Mouse (Mus musculus): ENCODE results near the gene 1700001P01Rik. TPM values are rescaled to one million over a fixed set of nuclear protein-coding genes. Genes with fewer than 3 reads are reported as not detected.
"Not testable (repeated sequence)": the region's sequence is repeated elsewhere in the genome, so short reads cannot be mapped to it uniquely, and the experiment has no call there.

Gene 1700001P01Rik
- polyA plus RNA-seq, 1 experiment from 2014 or later = not detected

DNA sequence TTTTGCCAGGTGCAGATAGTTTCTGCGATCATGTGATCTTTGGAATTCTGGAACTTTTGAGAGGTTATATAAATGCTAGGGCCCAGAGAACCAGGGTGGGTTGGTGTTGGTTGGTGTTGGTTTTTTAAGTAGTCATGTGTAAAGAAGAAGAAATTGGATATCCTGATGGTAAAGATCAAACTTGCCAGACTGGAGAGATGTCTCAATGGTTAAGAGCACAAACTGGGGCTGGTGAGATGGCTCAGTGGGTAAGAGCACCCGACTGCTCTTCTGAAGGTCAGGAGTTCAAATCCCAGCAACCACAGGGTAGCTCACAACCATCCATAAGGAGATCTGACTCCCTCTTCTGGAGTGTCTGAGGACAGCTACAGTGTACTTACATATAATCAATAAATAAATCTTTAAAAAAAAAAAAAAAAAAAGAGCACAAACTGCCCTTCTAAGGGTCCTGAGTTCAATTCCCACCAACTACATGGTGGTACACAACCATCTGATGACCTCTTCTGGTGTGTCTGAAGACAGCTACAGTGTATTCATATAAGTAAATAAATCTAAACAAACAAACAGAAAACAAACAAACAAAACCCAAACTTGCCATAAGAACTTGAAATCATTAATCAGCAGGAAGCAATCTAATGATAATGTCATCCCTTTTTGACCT is 15.2 kb upstream of the 1700001P01Rik start:
- not testable (repeated sequence) for ATAC-seq (ENCODE audit: low read depth); H3K4me1 ChIP-seq (ENCODE audit: control insufficient read depth, insufficient read depth, low read length); H3K4me3 ChIP-seq (ENCODE audit: low read depth, low read length); H3K36me3 ChIP-seq (ENCODE audit: control insufficient read depth, insufficient read depth, low read length); H3K27me3 ChIP-seq (replicated peaks; ENCODE audit: control insufficient read depth, insufficient read depth, low read length); H3K27ac ChIP-seq (replicated peaks; ENCODE audit: low read depth, low read length); H3K4me2 ChIP-seq (ENCODE audit: low read depth, low read length); DNase-seq (ENCODE audit: low spot score); H3K9ac ChIP-seq (ENCODE audit: low read depth, low read length); H3K9me3 ChIP-seq (ENCODE audit: control insufficient read depth, low read length)
- WGBS = 73% methylated on average over 2 of the region's 2 CpGs

DNA sequence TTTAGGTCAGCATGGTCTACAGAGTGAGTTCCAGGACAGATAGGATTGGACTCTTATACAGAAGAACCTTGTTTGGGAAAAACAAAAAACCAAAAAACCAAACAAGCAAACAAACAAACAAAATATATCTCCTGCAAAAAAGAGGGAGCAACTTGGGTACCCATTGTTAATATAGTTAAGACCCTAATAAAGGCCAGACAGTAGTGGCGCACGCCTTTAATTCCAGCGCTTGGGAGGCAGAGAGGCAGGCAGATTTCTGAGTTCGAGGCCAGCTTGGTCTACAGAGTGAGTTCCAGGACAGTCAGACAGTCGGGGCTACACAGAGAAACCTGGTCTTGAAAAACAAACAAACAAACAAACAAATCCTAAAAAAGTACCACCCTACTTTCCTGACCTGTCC is 14.0 kb upstream of the 1700001P01Rik start:
- 81% methylated on average over 5 of the region's 5 CpGs for WGBS
- no peak overlapping the region for H3K4me3 ChIP-seq (ENCODE audit: low read depth, low read length)
- no peak for ATAC-seq (ENCODE audit: low read depth)
- no peak overlapping the region for H3K4me2 ChIP-seq (ENCODE audit: low read depth, low read length)
- no peak overlapping the region for H3K9ac ChIP-seq (ENCODE audit: low read depth, low read length)
- no peaks in the 10 kb centered on the region for H3K9me3 ChIP-seq (ENCODE audit: control insufficient read depth, low read length)
- no peak overlapping the region for H3K27ac ChIP-seq (replicated peaks; ENCODE audit: low read depth, low read length)
- no peaks in the 10 kb centered on the region for H3K36me3 ChIP-seq (ENCODE audit: control insufficient read depth, insufficient read depth, low read length)
- H3K4me1 ChIP-seq (ENCODE audit: control insufficient read depth, insufficient read depth, low read length) = no peaks in the 10 kb centered on the region
- H3K27me3 ChIP-seq (replicated peaks; ENCODE audit: control insufficient read depth, insufficient read depth, low read length) = no peaks in the 10 kb centered on the region
- no peak for DNase-seq (ENCODE audit: low spot score)

DNA sequence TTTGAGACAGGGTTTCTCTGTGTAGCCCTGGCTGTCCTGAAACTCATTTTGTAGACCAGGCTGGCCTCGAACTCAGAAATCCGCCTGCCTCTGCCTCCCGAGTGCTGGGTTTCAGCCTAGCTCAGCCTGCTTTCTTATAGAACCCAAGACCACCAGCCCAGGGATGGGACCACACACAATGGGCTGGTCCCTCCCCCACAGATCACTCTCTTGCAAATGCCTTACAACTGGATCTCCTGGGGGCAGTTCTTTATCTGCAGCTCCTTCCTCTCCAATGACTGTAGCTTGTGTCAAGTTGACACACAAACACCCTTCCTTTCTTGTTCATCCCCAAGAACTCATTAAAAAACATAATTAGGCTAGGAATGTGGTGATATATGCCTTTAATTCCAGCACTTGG is 12.2 kb upstream of the 1700001P01Rik start:
- ATAC-seq (ENCODE audit: low read depth) = no peak
- H3K4me2 ChIP-seq (ENCODE audit: low read depth, low read length) = no peak overlapping the region
- 92% methylated on average over 3 of the region's 3 CpGs for WGBS
- no peaks in the 10 kb centered on the region for H3K9me3 ChIP-seq (ENCODE audit: control insufficient read depth, low read length)
- H3K36me3 ChIP-seq (ENCODE audit: control insufficient read depth, insufficient read depth, low read length) = no peaks in the 10 kb centered on the region
- DNase-seq (ENCODE audit: low spot score) = no peak
- H3K9ac ChIP-seq (ENCODE audit: low read depth, low read length) = no peak overlapping the region
- no peak overlapping the region for H3K27ac ChIP-seq (replicated peaks; ENCODE audit: low read depth, low read length)
- no peak overlapping the region for H3K4me3 ChIP-seq (ENCODE audit: low read depth, low read length)
- H3K27me3 ChIP-seq (replicated peaks; ENCODE audit: control insufficient read depth, insufficient read depth, low read length) = no peaks in the 10 kb centered on the region
- no peaks in the 10 kb centered on the region for H3K4me1 ChIP-seq (ENCODE audit: control insufficient read depth, insufficient read depth, low read length)

DNA sequence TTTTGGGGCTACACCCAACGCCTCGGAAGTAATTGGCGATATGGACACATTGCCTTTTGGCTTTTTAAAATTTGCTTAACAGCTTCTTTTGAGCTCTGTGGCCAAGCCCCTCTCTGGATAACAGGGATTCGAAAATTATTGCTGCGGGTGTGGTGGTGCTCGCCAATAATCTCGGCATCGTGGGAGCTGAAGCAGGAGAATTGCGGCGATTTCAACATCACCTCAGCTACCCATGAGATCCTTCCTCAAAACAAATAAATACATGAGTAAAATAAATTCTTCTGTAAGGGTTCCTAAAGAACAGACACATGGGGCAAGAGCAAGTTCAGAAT is 6.8 kb upstream of the 1700001P01Rik start:
- Histone ChIP-seq H3K4me2 (ENCODE audit: low read depth, low read length) (peak overlapping the region; percentile 65), H3K27me3 (replicated peaks; ENCODE audit: control insufficient read depth, insufficient read depth, low read length) (no peaks in the 10 kb centered on the region), H3K9me3 (ENCODE audit: control insufficient read depth, low read length) (no peaks in the 10 kb centered on the region), H3K4me3 (ENCODE audit: low read depth, low read length) (peak overlapping the region; percentile 91), H3K36me3 (ENCODE audit: control insufficient read depth, insufficient read depth, low read length) (peaks cover 36% of the 10 kb centered on the region), H3K27ac (replicated peaks; ENCODE audit: low read depth, low read length) (peak overlapping the region; percentile 91), H3K9ac (ENCODE audit: low read depth, low read length) (peak overlapping the region; percentile 99), H3K4me1 (ENCODE audit: control insufficient read depth, insufficient read depth, low read length) (peaks cover 11% of the 10 kb centered on the region)
- ATAC-seq (ENCODE audit: low read depth) (peak; percentile 34), DNase-seq (ENCODE audit: low spot score) (no peak)
- under 1% methylated on average over 10 of the region's 10 CpGs for WGBS

DNA sequence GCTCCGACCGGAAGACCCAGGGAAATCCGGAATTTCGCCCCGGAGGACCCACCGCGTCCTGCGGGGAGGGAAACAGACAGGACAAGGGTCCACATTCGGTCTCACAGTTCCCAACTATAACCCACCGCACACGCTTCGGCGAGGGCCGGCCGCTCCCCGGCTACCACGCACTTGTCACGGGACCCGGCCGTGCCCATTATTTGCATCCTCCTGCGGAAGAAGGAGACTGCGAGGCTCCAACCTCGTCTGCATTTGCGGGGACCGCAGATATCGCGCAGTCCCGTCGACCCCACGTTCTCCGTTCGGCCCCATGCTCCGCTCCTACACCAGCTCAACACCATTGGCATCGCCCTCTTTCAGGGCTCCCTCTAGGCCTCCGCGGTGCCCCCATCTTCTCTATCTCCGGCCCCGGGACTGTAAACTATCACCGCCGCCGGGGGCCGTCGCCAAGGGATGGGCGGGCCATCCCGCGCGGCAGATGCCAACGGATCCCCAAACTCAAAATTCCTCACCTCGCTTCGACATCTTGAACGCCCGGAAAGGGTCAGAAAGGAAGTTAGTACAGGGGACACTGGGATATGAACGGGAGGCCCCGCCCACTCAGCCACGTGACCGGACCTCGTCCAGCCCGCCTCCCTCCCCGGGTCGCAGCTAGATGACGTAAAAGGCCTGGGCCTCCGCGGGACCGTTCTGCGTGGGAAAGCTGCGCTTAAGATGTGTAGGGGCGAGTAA is 6.3 kb upstream of the 1700001P01Rik start, which contains the start of gene Rpl23:
TSS of gene Rpl23 (minus strand) at position 606 of the 732 bp plus-strand sequence.
- peak within 1 kb of the TSS; percentile 65 for H3K4me2 ChIP-seq (ENCODE audit: low read depth, low read length)
- peak; percentile 96 for ATAC-seq (ENCODE audit: low read depth)
- peak within 1 kb of the TSS; percentile 91 for H3K4me3 ChIP-seq (ENCODE audit: low read depth, low read length)
- DNase-seq (ENCODE audit: low spot score) = peak; percentile 99
- H3K36me3 ChIP-seq (ENCODE audit: control insufficient read depth, insufficient read depth, low read length) = peaks cover 41% of the 10 kb centered on the region
- WGBS = 0% methylated on average over 49 of the region's 67 CpGs
- H3K4me1 ChIP-seq (ENCODE audit: control insufficient read depth, insufficient read depth, low read length) = peaks cover 11% of the 10 kb centered on the region
- no peaks in the 10 kb centered on the region for H3K9me3 ChIP-seq (ENCODE audit: control insufficient read depth, low read length)
- H3K27me3 ChIP-seq (replicated peaks; ENCODE audit: control insufficient read depth, insufficient read depth, low read length) = no peaks in the 10 kb centered on the region
- peak within 1 kb of the TSS; percentile 91 for H3K27ac ChIP-seq (replicated peaks; ENCODE audit: low read depth, low read length)
- peak within 1 kb of the TSS; percentile 99 for H3K9ac ChIP-seq (ENCODE audit: low read depth, low read length)

DNA sequence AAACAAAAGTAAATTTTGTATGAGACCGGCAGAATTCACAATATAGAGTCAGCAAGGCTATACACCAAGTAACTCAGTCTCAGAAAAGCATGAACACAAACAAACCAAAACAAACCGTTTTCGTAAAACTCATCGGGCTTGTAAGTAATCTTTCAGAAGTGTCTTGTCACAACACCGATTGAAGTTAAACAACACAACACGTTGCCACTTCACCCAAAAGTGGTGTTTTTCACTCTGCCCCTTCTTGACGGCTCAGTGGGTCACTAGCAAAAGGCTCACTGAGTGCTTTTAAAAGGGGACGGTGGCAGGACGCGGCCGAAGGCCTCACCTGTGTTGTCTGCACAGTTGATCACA is 5.7 kb upstream of the 1700001P01Rik start:
- H3K4me1 ChIP-seq (ENCODE audit: control insufficient read depth, insufficient read depth, low read length) = peaks cover 11% of the 10 kb centered on the region
- DNase-seq (ENCODE audit: low spot score) (no peak), ATAC-seq (ENCODE audit: low read depth) (no peak)
- peak overlapping the region; percentile 91 for H3K4me3 ChIP-seq (ENCODE audit: low read depth, low read length)
- H3K4me2 ChIP-seq (ENCODE audit: low read depth, low read length) = peak overlapping the region; percentile 65
- H3K27me3 ChIP-seq (replicated peaks; ENCODE audit: control insufficient read depth, insufficient read depth, low read length) = no peaks in the 10 kb centered on the region
- peak overlapping the region; percentile 99 for H3K9ac ChIP-seq (ENCODE audit: low read depth, low read length)
- H3K36me3 ChIP-seq (ENCODE audit: control insufficient read depth, insufficient read depth, low read length) = peaks cover 47% of the 10 kb centered on the region
- peak overlapping the region; percentile 91 for H3K27ac ChIP-seq (replicated peaks; ENCODE audit: low read depth, low read length)
- WGBS = under 1% methylated on average over 11 of the region's 11 CpGs
- H3K9me3 ChIP-seq (ENCODE audit: control insufficient read depth, low read length) = no peaks in the 10 kb centered on the region

DNA sequence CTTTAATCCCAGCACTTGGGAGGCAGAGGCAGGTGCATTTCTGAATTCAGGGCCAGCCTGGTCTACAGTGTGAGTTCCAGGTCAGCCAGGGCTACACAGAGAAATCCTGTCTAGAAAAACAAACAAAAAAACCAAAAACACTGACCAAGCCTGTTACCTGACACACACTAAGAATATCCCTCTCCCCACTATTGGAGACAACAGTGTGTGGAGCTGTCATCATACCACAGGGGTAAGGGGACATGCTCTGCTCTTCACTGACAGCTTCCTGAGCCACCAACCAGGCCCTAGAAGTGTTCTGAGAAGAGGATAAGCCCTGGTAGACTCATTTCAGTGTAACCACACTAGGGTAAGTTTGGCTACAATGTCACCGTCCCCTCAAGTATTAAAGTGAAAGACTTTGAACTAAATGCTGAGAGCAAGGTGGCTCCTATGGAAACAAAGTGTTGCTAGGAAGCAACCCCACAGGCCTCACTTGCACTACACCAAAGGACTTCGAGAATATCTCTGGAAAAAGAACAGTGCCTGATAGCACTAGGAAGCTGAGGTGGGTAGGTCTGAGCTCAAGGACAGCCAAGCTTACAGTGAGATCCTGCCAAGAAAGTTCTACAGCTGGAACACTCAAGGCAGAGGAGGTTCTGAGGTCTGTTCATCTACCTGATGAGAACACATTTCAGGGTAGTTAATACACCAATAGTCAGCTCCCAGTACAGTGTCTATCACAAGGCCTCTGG is 4.4 kb upstream of the 1700001P01Rik start:
- Histone ChIP-seq H3K9ac (ENCODE audit: low read depth, low read length) (peak overlapping the region; percentile 99), H3K27ac (replicated peaks; ENCODE audit: low read depth, low read length) (no peak overlapping the region), H3K36me3 (ENCODE audit: control insufficient read depth, insufficient read depth, low read length) (peaks cover 59% of the 10 kb centered on the region), H3K27me3 (replicated peaks; ENCODE audit: control insufficient read depth, insufficient read depth, low read length) (no peaks in the 10 kb centered on the region), H3K4me2 (ENCODE audit: low read depth, low read length) (peak overlapping the region; percentile 65), H3K9me3 (ENCODE audit: control insufficient read depth, low read length) (no peaks in the 10 kb centered on the region), H3K4me3 (ENCODE audit: low read depth, low read length) (peak overlapping the region; percentile 91), H3K4me1 (ENCODE audit: control insufficient read depth, insufficient read depth, low read length) (peaks cover 11% of the 10 kb centered on the region)
- DNase-seq (ENCODE audit: low spot score) (no peak), ATAC-seq (ENCODE audit: low read depth) (no peak)
- WGBS = 90% methylated on average over 2 of the region's 2 CpGs

DNA sequence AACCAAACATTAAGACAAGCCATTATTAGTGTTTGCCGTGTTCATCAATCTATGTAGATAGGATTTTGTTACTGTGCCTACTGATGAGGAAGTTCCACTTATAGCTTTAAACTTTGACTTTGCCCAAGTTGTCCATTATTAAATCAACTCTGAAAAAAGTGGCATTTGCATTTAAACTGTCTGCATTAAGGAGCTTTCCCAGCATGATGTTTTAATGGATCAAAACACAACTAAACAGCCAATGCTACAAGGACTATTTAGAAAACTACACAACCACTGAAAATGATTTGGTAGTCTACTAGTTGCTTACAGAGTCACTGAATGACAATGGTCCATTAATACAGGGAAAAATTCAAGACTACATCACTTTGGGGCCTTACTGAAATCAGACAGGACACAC is 3.2 kb upstream of the 1700001P01Rik start:
- ATAC-seq (ENCODE audit: low read depth) (no peak), DNase-seq (ENCODE audit: low spot score) (no peak)
- Histone ChIP-seq H3K4me3 (ENCODE audit: low read depth, low read length) (no peak overlapping the region), H3K4me1 (ENCODE audit: control insufficient read depth, insufficient read depth, low read length) (peaks cover 11% of the 10 kb centered on the region), H3K27ac (replicated peaks; ENCODE audit: low read depth, low read length) (no peak overlapping the region), H3K36me3 (ENCODE audit: control insufficient read depth, insufficient read depth, low read length) (peaks cover 60% of the 10 kb centered on the region), H3K9ac (ENCODE audit: low read depth, low read length) (no peak overlapping the region), H3K9me3 (ENCODE audit: control insufficient read depth, low read length) (no peaks in the 10 kb centered on the region), H3K27me3 (replicated peaks; ENCODE audit: control insufficient read depth, insufficient read depth, low read length) (no peaks in the 10 kb centered on the region), H3K4me2 (ENCODE audit: low read depth, low read length) (no peak overlapping the region)
- WGBS = 85% methylated on average over 1 of the region's 1 CpGs
